Mouse (Mus musculus): ENCODE measurements around the gene Nr2c2ap.

DNA sequence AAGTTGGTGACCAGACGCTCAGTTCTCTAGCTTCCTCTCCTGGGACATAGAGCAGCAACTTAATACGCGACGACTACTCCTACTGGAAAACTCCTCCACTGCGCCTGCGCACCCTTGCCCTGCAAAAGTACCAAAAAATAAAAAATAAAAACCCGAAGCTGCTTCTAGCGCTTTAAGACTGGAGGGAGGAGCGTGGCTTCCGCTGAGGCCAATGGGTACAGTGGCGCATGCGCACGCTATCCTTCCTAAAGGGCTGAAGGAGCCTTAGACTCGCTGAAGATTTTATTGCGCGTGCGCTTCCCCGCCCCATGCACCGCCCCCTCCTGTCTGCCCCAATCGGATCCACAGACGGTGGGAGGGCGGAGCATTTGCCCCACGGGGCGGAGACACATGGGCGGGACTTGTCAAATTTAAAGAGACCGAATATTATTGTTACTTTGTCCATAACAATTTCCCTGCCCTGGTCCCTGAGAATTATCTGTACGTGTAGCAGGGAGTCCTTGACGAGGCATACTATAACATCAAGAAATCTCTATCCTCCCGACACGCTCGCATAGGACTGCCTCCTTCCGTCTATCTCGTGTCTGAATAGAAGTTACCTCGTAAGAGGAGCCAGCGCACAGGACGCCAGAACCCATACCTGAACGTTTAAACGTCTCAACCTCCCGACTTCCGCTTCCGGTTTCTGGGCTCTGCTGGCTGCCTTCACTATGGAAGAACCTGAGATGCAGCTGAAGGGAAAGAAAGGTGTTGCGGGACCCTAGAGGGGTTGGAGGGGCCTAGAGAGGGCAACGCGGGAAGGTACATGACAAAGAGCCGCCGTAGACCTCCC is 8.1 kb downstream of the Nr2c2ap start, which contains the start of the genes Rfxank, Borcs8 and Mef2b:
- no peak for TF ChIP-seq CTCF (conservative IDR thresholded peaks at IDR 0.05; ENCODE audit: low read length)
- TF ChIP-seq NANOG (IDR thresholded peaks at IDR 0.05; ENCODE audit: borderline replicate concordance, low read length): no peak
